8 mouse cellular contexts compared by ENCODE assay signal in the genomic region with DNA sequence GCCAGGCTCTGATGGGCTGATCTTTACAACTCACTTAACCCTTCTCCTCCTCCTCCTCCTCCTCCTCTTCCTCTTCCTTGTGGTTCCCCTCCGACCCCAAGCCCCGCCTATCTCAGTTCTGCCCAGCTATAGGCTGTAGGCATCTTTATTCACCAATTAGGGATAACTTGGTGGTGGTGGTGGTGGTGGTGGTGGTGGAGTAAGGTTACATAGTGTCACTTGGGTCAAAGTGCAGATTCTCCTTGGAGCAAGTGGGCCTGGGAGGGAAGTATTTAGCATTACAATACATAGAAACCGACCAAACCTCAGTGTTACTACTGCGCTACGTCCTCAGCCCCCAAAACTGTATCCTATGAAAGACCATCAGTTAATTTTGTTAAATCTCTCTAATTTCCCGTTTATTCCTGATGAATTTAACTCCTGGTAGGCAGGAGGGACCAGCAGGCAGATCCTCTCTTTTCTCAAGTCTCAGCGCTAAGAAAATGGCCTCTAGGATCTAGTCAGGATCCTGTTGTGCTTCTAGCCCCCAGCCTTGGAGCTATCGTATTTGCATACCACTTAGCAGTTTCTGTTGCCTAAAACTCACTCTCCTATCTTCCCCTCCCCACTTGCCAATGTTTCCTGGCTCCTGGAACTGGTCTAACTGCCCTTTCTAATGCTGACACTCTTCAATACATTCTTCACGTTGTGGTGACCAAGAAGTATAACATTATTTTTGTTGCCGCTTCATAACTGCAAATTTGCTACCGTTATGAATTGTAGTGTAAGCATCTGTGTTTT. TPM values are rescaled to one million over a fixed set of nuclear protein-coding genes. Genes with fewer than 3 reads are reported as not detected.
DNase-seq lines count a peak whose midpoint lies in the region; ATAC-seq and TF ChIP-seq lines count a peak whose summit lies in the region.

No protein-coding gene starts in this region.

- 26% methylated on average over 11 of the region's 11 CpGs for WGBS in heart, embryonic 11.5 days (ENCODE audit: insufficient replicate concordance)
- 23% methylated on average over 11 of the region's 11 CpGs for WGBS in hindbrain, embryonic 16.5 days
- WGBS in midbrain, embryonic 16.5 days = 16% methylated on average over 11 of the region's 11 CpGs

- peak overlapping the region; percentile 91 for H3K27ac ChIP-seq in heart, embryonic 11.5 days (ENCODE audit: low read depth, low read length)
- H3K27ac ChIP-seq in cortical plate, adult 2 months (ENCODE audit: insufficient read depth, low read length) = peak overlapping the region; percentile 94
- H3K27ac ChIP-seq in hindbrain, embryonic 16.5 days (ENCODE audit: low read depth, low read length) = peak overlapping the region; percentile 95
- H3K27ac ChIP-seq in midbrain, embryonic 16.5 days (ENCODE audit: low read length) = peak overlapping the region; percentile 90

- TF ChIP-seq POLR2A in cortical plate, adult 2 months (IDR thresholded peaks at IDR 0.05; ENCODE audit: extremely low read depth, insufficient read depth, low read length) = no peak

- H3K4me3 ChIP-seq in heart, embryonic 11.5 days (ENCODE audit: low read depth, low read length) = 0 out of 2 replicates have a peak overlapping the region, but pooled peaks have one; percentile 31
- H3K4me3 ChIP-seq in cortical plate, adult 2 months (ENCODE audit: insufficient read depth, low read length) = no peak overlapping the region
- H3K4me3 ChIP-seq in hindbrain, embryonic 16.5 days (ENCODE audit: low read length) = no peak overlapping the region; the same call in 1 of the 2 replicates
- peak overlapping the region; percentile 42 for H3K4me3 ChIP-seq in midbrain, embryonic 16.5 days (ENCODE audit: low read depth, low read length)

- no peak for ATAC-seq in heart, embryonic 11.5 days (replicated peaks; ENCODE audit: insufficient number of reproducible peaks, low FRiP score, low TSS enrichment)
- ATAC-seq in hindbrain, embryonic 16.5 days = 0 out of 2 replicates have a peak, but pooled peaks have one; percentile 10
- no peak for ATAC-seq in midbrain, embryonic 16.5 days

- peaks cover 3% of the 10 kb centered on the region; the same call in 1 of the 2 replicates for H3K4me1 ChIP-seq in heart, embryonic 11.5 days (ENCODE audit: control insufficient read depth, insufficient read depth, low read length)
- no peaks in the 10 kb centered on the region for H3K4me1 ChIP-seq in cortical plate, adult 2 months (ENCODE audit: control insufficient read depth, insufficient read depth, low read length)
- H3K4me1 ChIP-seq in hindbrain, embryonic 16.5 days (ENCODE audit: control insufficient read depth, insufficient read depth, low read depth, low read length) = no peaks in the 10 kb centered on the region; the same call in 1 of the 2 replicates
- H3K4me1 ChIP-seq in midbrain, embryonic 16.5 days (ENCODE audit: control insufficient read depth, insufficient read depth, low read length) = peaks cover 11% of the 10 kb centered on the region

- H3K36me3 ChIP-seq in heart, embryonic 11.5 days (ENCODE audit: control insufficient read depth, insufficient read depth, low read length) = no peaks in the 10 kb centered on the region
- H3K36me3 ChIP-seq in hindbrain, embryonic 16.5 days (ENCODE audit: control insufficient read depth, insufficient read depth, low read length) = no peaks in the 10 kb centered on the region
- no peaks in the 10 kb centered on the region for H3K36me3 ChIP-seq in midbrain, embryonic 16.5 days (ENCODE audit: control insufficient read depth, insufficient read depth, low read length)

- H3K9ac ChIP-seq in heart, embryonic 11.5 days (ENCODE audit: low read depth, low read length) = peak overlapping the region; percentile 71; the same call in 1 of the 2 replicates
- no peak overlapping the region for H3K9ac ChIP-seq in hindbrain, embryonic 16.5 days (ENCODE audit: low read depth, low read length)
- H3K9ac ChIP-seq in midbrain, embryonic 16.5 days (ENCODE audit: low read depth, low read length) = peak overlapping the region; percentile 66; the same call in 1 of the 2 replicates

- no peak for DNase-seq in heart, adult 9 months (ENCODE audit: low spot score in 2 of 2)
- no peak for DNase-seq in left cerebral cortex, adult 18-20 months (ENCODE audit: low spot score in 2 of 2)
- no peak for DNase-seq in adrenal gland, postnatal 25 days
- no peak for DNase-seq in ovary, postnatal 14 days (ENCODE audit: low spot score)

- H3K27me3 ChIP-seq in heart, embryonic 11.5 days (ENCODE audit: control insufficient read depth, insufficient read depth, low read length) = peaks cover 29% of the 10 kb centered on the region
- H3K27me3 ChIP-seq in hindbrain, embryonic 16.5 days (replicated peaks; ENCODE audit: control insufficient read depth, insufficient read depth, low read length) = no peaks in the 10 kb centered on the region; the same call in 1 of the 2 replicates
- peaks cover 2% of the 10 kb centered on the region; the same call in 1 of the 2 replicates for H3K27me3 ChIP-seq in midbrain, embryonic 16.5 days (ENCODE audit: control insufficient read depth, insufficient read depth, low read depth, low read length)

- peak overlapping the region; percentile 68 for H3K4me2 ChIP-seq in heart, embryonic 11.5 days
- peak overlapping the region; percentile 55 for H3K4me2 ChIP-seq in hindbrain, embryonic 16.5 days (ENCODE audit: low read length)
- peak overlapping the region; percentile 63 for H3K4me2 ChIP-seq in midbrain, embryonic 16.5 days (ENCODE audit: low read length)

- TF ChIP-seq CTCF in cortical plate, adult 2 months (IDR thresholded peaks at IDR 0.05; ENCODE audit: extremely low read depth, insufficient read depth, low read length) = no peak

- H3K9me3 ChIP-seq in heart, embryonic 11.5 days (replicated peaks; ENCODE audit: control insufficient read depth, low read length) = no peaks in the 10 kb centered on the region
- H3K9me3 ChIP-seq in hindbrain, embryonic 16.5 days (ENCODE audit: control insufficient read depth, low read length) = no peaks in the 10 kb centered on the region
- H3K9me3 ChIP-seq in midbrain, embryonic 16.5 days (replicated peaks; ENCODE audit: control insufficient read depth, low read length, poor library complexity, severe bottlenecking) = no peaks in the 10 kb centered on the region

RNA-seq across cellular contexts. Expression of a gene that starts 39.9 kb away (rescaled TPM):
- 99.8 and 111 TPM in 2 replicates for polyA plus RNA-seq in heart, embryonic 11.5 days (2014; fragmentation: Nextera tagmentation; extraction: Ambion mirVana)
- polyA plus RNA-seq in cortical plate, adult 2 months (2012; rRNA removed) = 74.9 and 79.5 TPM in 2 replicates
- polyA plus RNA-seq in hindbrain, embryonic 16.5 days (2015; fragmentation: Nextera tagmentation; extraction: Ambion mirVana) = 90.9 and 93.3 TPM in 2 replicates
- 97.9 and 106 TPM in 2 replicates for polyA plus RNA-seq in midbrain, embryonic 16.5 days (2015; fragmentation: Nextera tagmentation; extraction: Ambion mirVana)
- 100 to 1,000 TPM; 158 to 206 TPM for total RNA-seq in left cerebral cortex, adult 18-20 months (2021)
- total RNA-seq in adrenal gland, postnatal 25 days (2021) = 381 and 382 TPM in 2 replicates

Comparison
In these comparisons a context has a peak if more than half of its experiments do, and no peak if none do; other contexts are left out.
1. H3K4me3 ChIP-seq: peak in heart, embryonic 11.5 days (single experiment) and midbrain, embryonic 16.5 days (single experiment); none in cortical plate, adult 2 months (single experiment) and hindbrain, embryonic 16.5 days (single experiment).
2. Peak in every context shown above with its lines, with median percentiles within 50 percentile points of each other: H3K27ac ChIP-seq and H3K4me2 ChIP-seq.